Mouse (Mus musculus): ENCODE data around the gene Vwa2. TPM values are rescaled to one million over a fixed set of nuclear protein-coding genes. Genes with fewer than 3 reads are reported as not detected.

Vwa2 gene
- polyA plus RNA-seq, 2 experiments from 2014 or later = not detected

- ATAC-seq = no peak
Observed at GRCm38 (mm10) chr19:56908472-56909270, 34.6 kb downstream of the Vwa2 start.

- no peak for ATAC-seq
Observed at GRCm38 (mm10) chr19:56910561-56910960, 36.5 kb downstream of the Vwa2 start.

GRCm38 (mm10) chr19:56913761-56914160 lies 39.7 kb downstream of the Vwa2 start:
- no peak for ATAC-seq

GRCm38 (mm10) chr19:56914658-56915057 lies 40.6 kb downstream of the Vwa2 start:
- no peak for ATAC-seq

GRCm38 (mm10) chr19:56915084-56915483 lies 41.0 kb downstream of the Vwa2 start:
- no peak for ATAC-seq

- no peak for ATAC-seq
Observed at GRCm38 (mm10) chr19:56919628-56920027, 45.6 kb downstream of the Vwa2 start.

GRCm38 (mm10) chr19:56920232-56920631 lies 46.2 kb downstream of the Vwa2 start:
- no peak for ATAC-seq

GRCm38 (mm10) chr19:56921744-56922143 lies 47.7 kb downstream of the Vwa2 start:
- ATAC-seq = no peak

GRCm38 (mm10) chr19:56929392-56929791 lies 55.3 kb downstream of the Vwa2 start:
- ATAC-seq = no peak

- no peak for ATAC-seq
Observed at GRCm38 (mm10) chr19:56930029-56930428, 56.0 kb downstream of the Vwa2 start.

GRCm38 (mm10) chr19:56933800-56934199 lies 59.8 kb downstream of the Vwa2 start:
- no peak for ATAC-seq

- no peak for ATAC-seq
Observed at GRCm38 (mm10) chr19:56935111-56935510, 61.1 kb downstream of the Vwa2 start.

GRCm38 (mm10) chr19:56935777-56936176 lies 61.7 kb downstream of the Vwa2 start:
- ATAC-seq = no peak

GRCm38 (mm10) chr19:56936253-56936652 lies 62.2 kb downstream of the Vwa2 start:
- no peak for ATAC-seq

GRCm38 (mm10) chr19:56937911-56938310 lies 63.9 kb downstream of the Vwa2 start:
- no peak for ATAC-seq

- no peak for ATAC-seq
Observed at GRCm38 (mm10) chr19:56939826-56940225, 65.8 kb downstream of the Vwa2 start.

- ATAC-seq = no peak
Observed at GRCm38 (mm10) chr19:56940507-56940906, 66.5 kb downstream of the Vwa2 start.

- ATAC-seq = no peak
Observed at GRCm38 (mm10) chr19:56942216-56942615, 68.2 kb downstream of the Vwa2 start.

GRCm38 (mm10) chr19:56944211-56944610 lies 70.2 kb downstream of the Vwa2 start:
- no peak for ATAC-seq

- ATAC-seq = no peak
Observed at GRCm38 (mm10) chr19:56944826-56945225, 70.8 kb downstream of the Vwa2 start.

GRCm38 (mm10) chr19:56945621-56946020 lies 71.6 kb downstream of the Vwa2 start:
- no peak for ATAC-seq

GRCm38 (mm10) chr19:56946277-56946676 lies 72.2 kb downstream of the Vwa2 start:
- no peak for ATAC-seq

- no peak for ATAC-seq
Observed at GRCm38 (mm10) chr19:56946727-56947126, 72.7 kb downstream of the Vwa2 start.

GRCm38 (mm10) chr19:56947971-56948610 lies 74.0 kb downstream of the Vwa2 start:
- ATAC-seq = no peak

All from activated CD4-positive, CD25-positive, alpha-beta regulatory T cell, adult 4 months (primary cell).